Mouse (Mus musculus): ENCODE results near the gene Map4k5. TPM values are rescaled to one million over a fixed set of nuclear protein-coding genes. Genes with fewer than 3 reads are reported as not detected.
A peak's percentile ranks its signal among the peaks of the same experiment; 100 is the strongest.

The Map4k5 gene
- polyA plus RNA-seq, 1 experiment from 2014 or later, result 33.4 TPM

GRCm38 (mm10) chr12:69796311-69796710 lies 96.7 kb downstream of the Map4k5 start:
- H3K4me2 ChIP-seq (replicated peaks), result no peak overlapping the region
- H3K36me3 ChIP-seq, result no peaks in the 10 kb centered on the region
- H3K4me1 ChIP-seq, result peaks cover under 1% of the 10 kb centered on the region; the same call in 1 of the 2 replicates
- H3K4me3 ChIP-seq, result no peak overlapping the region
- H3K27ac ChIP-seq (replicated peaks), result no peak overlapping the region
- no peaks in the 10 kb centered on the region for H3K9me3 ChIP-seq
- H3K27me3 ChIP-seq, result peaks cover 9% of the 10 kb centered on the region
- no peak for ATAC-seq (ENCODE audit: low FRiP score, low read depth)
- no peak overlapping the region for H3K9ac ChIP-seq (replicated peaks)
- WGBS, result 93% methylated on average over 3 of the region's 3 CpGs

GRCm38 (mm10) chr12:69790530-69791505 lies 102.2 kb downstream of the Map4k5 start, which contains the start of gene Cdkl1:
TSS of gene Cdkl1 (minus strand) at chr12:69791267.
- H3K9me3 ChIP-seq, result no peaks in the 10 kb centered on the region
- H3K27ac ChIP-seq (replicated peaks), result no peak within 1 kb of the TSS
- peaks cover 37% of the 10 kb centered on the region for H3K27me3 ChIP-seq
- no peaks in the 10 kb centered on the region for H3K36me3 ChIP-seq
- H3K9ac ChIP-seq (replicated peaks), result peak within 1 kb of the TSS; percentile 66
- peak; percentile 90 for ATAC-seq (ENCODE audit: low FRiP score, low read depth)
- peak within 1 kb of the TSS; percentile 99 for H3K4me2 ChIP-seq (replicated peaks)
- WGBS, result 2% methylated on average over 45 of the region's 45 CpGs
- peak within 1 kb of the TSS; percentile 59 for H3K4me3 ChIP-seq
- peaks cover 9% of the 10 kb centered on the region for H3K4me1 ChIP-seq

GRCm38 (mm10) chr12:69789766-69790529 lies 103.1 kb downstream of the Map4k5 start:
- Histone ChIP-seq H3K36me3 (no peaks in the 10 kb centered on the region), H3K4me2 (replicated peaks) (peak overlapping the region; percentile 99), H3K27ac (replicated peaks) (no peak overlapping the region), H3K4me1 (peaks cover 9% of the 10 kb centered on the region), H3K27me3 (peaks cover 37% of the 10 kb centered on the region), H3K9ac (replicated peaks) (peak overlapping the region; percentile 66), H3K9me3 (no peaks in the 10 kb centered on the region), H3K4me3 (peak overlapping the region; percentile 59)
- whole genome bisulfite sequencing, result 27% methylated on average over 27 of the region's 27 CpGs
- no peak for ATAC-seq (ENCODE audit: low FRiP score, low read depth)

- ATAC-seq (ENCODE audit: low FRiP score, low read depth), result no peak
- Histone ChIP-seq H3K27ac (replicated peaks) (no peak overlapping the region), H3K9me3 (no peaks in the 10 kb centered on the region), H3K36me3 (no peaks in the 10 kb centered on the region), H3K9ac (replicated peaks) (no peak overlapping the region), H3K4me2 (replicated peaks) (no peak overlapping the region), H3K27me3 (peaks cover 37% of the 10 kb centered on the region), H3K4me1 (peaks cover 9% of the 10 kb centered on the region), H3K4me3 (no peak overlapping the region)
- 90% methylated on average over 5 of the region's 5 CpGs for WGBS
These were observed 104.6 kb downstream of the Map4k5 start for GRCm38 (mm10) chr12:69788380-69788779.

GRCm38 (mm10) chr12:69785471-69785870 lies 107.5 kb downstream of the Map4k5 start:
- H3K36me3 ChIP-seq, result no peaks in the 10 kb centered on the region
- no peak overlapping the region for H3K4me3 ChIP-seq
- H3K4me1 ChIP-seq, result 0 out of 2 replicates have a peak, but pooled peaks cover under 1% of the 10 kb centered on the region
- no peaks in the 10 kb centered on the region for H3K9me3 ChIP-seq
- no peak overlapping the region for H3K27ac ChIP-seq (replicated peaks)
- WGBS, result 87% methylated on average over 9 of the region's 9 CpGs
- no peak for ATAC-seq (ENCODE audit: low FRiP score, low read depth)
- peaks cover 21% of the 10 kb centered on the region for H3K27me3 ChIP-seq
- H3K4me2 ChIP-seq (replicated peaks), result no peak overlapping the region
- H3K9ac ChIP-seq (replicated peaks), result no peak overlapping the region

GRCm38 (mm10) chr12:69783247-69784025 lies 109.6 kb downstream of the Map4k5 start:
- Histone ChIP-seq H3K36me3 (no peaks in the 10 kb centered on the region), H3K27me3 (peaks cover 2% of the 10 kb centered on the region), H3K4me3 (no peak overlapping the region), H3K9ac (replicated peaks) (no peak overlapping the region), H3K4me1 (no peaks in the 10 kb centered on the region), H3K9me3 (no peaks in the 10 kb centered on the region), H3K4me2 (replicated peaks) (no peak overlapping the region), H3K27ac (replicated peaks) (no peak overlapping the region)
- no peak for ATAC-seq (ENCODE audit: low FRiP score, low read depth)
- WGBS, result 68% methylated on average over 6 of the region's 6 CpGs

- Histone ChIP-seq H3K27ac (replicated peaks) (no peak overlapping the region), H3K4me2 (replicated peaks) (no peak overlapping the region), H3K9ac (replicated peaks) (no peak overlapping the region), H3K4me1 (no peaks in the 10 kb centered on the region), H3K27me3 (no peaks in the 10 kb centered on the region), H3K9me3 (no peaks in the 10 kb centered on the region), H3K4me3 (no peak overlapping the region), H3K36me3 (no peaks in the 10 kb centered on the region)
- ATAC-seq (ENCODE audit: low FRiP score, low read depth), result no peak
- WGBS, result 88% methylated on average over 10 of the region's 10 CpGs
These were observed 110.9 kb downstream of the Map4k5 start for GRCm38 (mm10) chr12:69781935-69782650.

GRCm38 (mm10) chr12:69781480-69781879 lies 111.5 kb downstream of the Map4k5 start:
- 74% methylated on average over 8 of the region's 8 CpGs for WGBS
- H3K4me3 ChIP-seq, result no peak overlapping the region
- ATAC-seq (ENCODE audit: low FRiP score, low read depth), result no peak
- no peaks in the 10 kb centered on the region for H3K36me3 ChIP-seq
- no peak overlapping the region for H3K9ac ChIP-seq (replicated peaks)
- no peak overlapping the region for H3K27ac ChIP-seq (replicated peaks)
- H3K27me3 ChIP-seq, result no peaks in the 10 kb centered on the region
- no peak overlapping the region for H3K4me2 ChIP-seq (replicated peaks)
- no peaks in the 10 kb centered on the region for H3K9me3 ChIP-seq
- no peaks in the 10 kb centered on the region for H3K4me1 ChIP-seq

- Histone ChIP-seq H3K9ac (replicated peaks) (no peak overlapping the region), H3K4me2 (replicated peaks) (no peak overlapping the region), H3K4me1 (no peaks in the 10 kb centered on the region), H3K27me3 (no peaks in the 10 kb centered on the region), H3K4me3 (no peak overlapping the region), H3K27ac (replicated peaks) (no peak overlapping the region), H3K36me3 (no peaks in the 10 kb centered on the region), H3K9me3 (no peaks in the 10 kb centered on the region)
- WGBS, result 88% methylated on average over 2 of the region's 2 CpGs
- no peak for ATAC-seq (ENCODE audit: low FRiP score, low read depth)
These were observed 115.0 kb downstream of the Map4k5 start for GRCm38 (mm10) chr12:69777957-69778356.

- H3K4me2 ChIP-seq (replicated peaks), result no peak overlapping the region
- H3K9ac ChIP-seq (replicated peaks), result no peak overlapping the region
- 93% methylated on average over 6 of the region's 6 CpGs for WGBS
- no peaks in the 10 kb centered on the region for H3K27me3 ChIP-seq
- H3K4me1 ChIP-seq, result no peaks in the 10 kb centered on the region
- H3K27ac ChIP-seq (replicated peaks), result no peak overlapping the region
- H3K4me3 ChIP-seq, result no peak overlapping the region
- ATAC-seq (ENCODE audit: low FRiP score, low read depth), result no peak
- H3K36me3 ChIP-seq, result no peaks in the 10 kb centered on the region
- H3K9me3 ChIP-seq, result no peaks in the 10 kb centered on the region
These were observed 115.7 kb downstream of the Map4k5 start for GRCm38 (mm10) chr12:69777341-69777730.

Data from midbrain, embryonic 12.5 days (tissue).